In the genomic region with DNA sequence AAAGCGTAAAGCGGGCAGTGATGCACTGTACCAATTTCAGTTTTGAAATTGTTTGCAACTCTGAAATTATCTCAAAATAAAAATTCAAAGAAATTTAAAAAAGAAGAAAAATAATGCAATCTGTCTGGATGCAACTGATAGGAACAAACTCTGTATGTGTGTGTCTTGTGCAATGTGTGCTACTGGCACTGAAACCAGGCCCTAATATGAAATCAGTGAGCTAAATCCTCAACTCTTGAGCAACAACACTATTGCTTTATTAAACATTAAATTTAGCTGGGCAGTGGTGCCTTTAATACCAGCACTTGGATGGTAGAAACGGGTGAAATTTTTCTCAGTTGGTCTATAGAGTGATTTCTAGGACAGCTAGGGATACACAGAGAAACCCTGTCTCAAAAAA, we compare ENCODE assay signal across 15 mouse cellular contexts.
"Had no signal": no experiment of that assay in that cellular context is flagged by ENCODE, and none has a peak within 500 bp of the region (broad histone marks: within the 10 kb centered on the region; RNA-seq: fewer than 3 reads in every experiment).

No protein-coding gene starts in this region.

- DNase-seq: lung, adult 2 months; lung, postnatal 10 days; right cerebral cortex, postnatal 14 days; thymus, adult 2 months; thymus, postnatal 25 days; thymus, postnatal 4 days had no signal

- H3K27me3 ChIP-seq: lung, embryonic 15.5 days; megakaryocyte, embryonic 14.5 days; midbrain, embryonic 13.5 days; midbrain, embryonic 15.5 days; neural tube, embryonic 12.5 days; stomach, embryonic 15.5 days had no signal

- H3K9me3 ChIP-seq: lung, embryonic 15.5 days; megakaryocyte, embryonic 14.5 days; midbrain, embryonic 13.5 days; midbrain, embryonic 15.5 days; neural tube, embryonic 12.5 days; stomach, embryonic 15.5 days had no signal

- H3K4me3 ChIP-seq: lung, embryonic 15.5 days; megakaryocyte, embryonic 14.5 days; midbrain, embryonic 13.5 days; midbrain, embryonic 15.5 days; neural tube, embryonic 12.5 days; stomach, embryonic 15.5 days had no signal

- H3K27ac ChIP-seq: lung, embryonic 15.5 days; macrophage; midbrain, embryonic 13.5 days; midbrain, embryonic 15.5 days; neural tube, embryonic 12.5 days; stomach, embryonic 15.5 days; stomach, postnatal 0 days had no signal

- H3K9ac ChIP-seq: lung, embryonic 15.5 days; midbrain, embryonic 13.5 days; midbrain, embryonic 15.5 days; neural tube, embryonic 12.5 days; stomach, embryonic 15.5 days had no signal

- H3K4me2 ChIP-seq: lung, embryonic 15.5 days; midbrain, embryonic 11.5 days; midbrain, embryonic 13.5 days; midbrain, embryonic 15.5 days; neural tube, embryonic 12.5 days; stomach, embryonic 15.5 days had no signal

- ATAC-seq: midbrain, embryonic 13.5 days; midbrain, embryonic 15.5 days had no signal

- H3K4me1 ChIP-seq: lung, embryonic 15.5 days; midbrain, embryonic 13.5 days; midbrain, embryonic 15.5 days; neural tube, embryonic 12.5 days; stomach, embryonic 15.5 days had no signal
